Mouse (Mus musculus): ENCODE measurements at regions not wholly inside any gene's neighbourhood (a gene's known extent, or its start where the extent isn't known, plus 50 kb on each side); places are given as distances from the start of the nearest gene placed in this dataset.
"Not testable (repeated sequence)": the region's sequence is repeated elsewhere in the genome, so short reads cannot be mapped to it uniquely, and the experiment has no call there.

- Histone ChIP-seq H3K4me3 (replicated peaks) (no peak overlapping the region), H3K36me3 (no peaks in the 10 kb centered on the region), H3K9ac (no peak overlapping the region), H3K9me3 (replicated peaks) (no peaks in the 10 kb centered on the region), H3K27ac (no peak overlapping the region), H3K4me1 (replicated peaks) (no peaks in the 10 kb centered on the region), H3K27me3 (no peaks in the 10 kb centered on the region), H3K4me2 (no peak overlapping the region)
- DNase-seq (no peak), ATAC-seq (ENCODE audit: low read depth) (no peak)
- WGBS (ENCODE audit: insufficient replicate concordance): 52% methylated on average over 3 of the region's 3 CpGs
These were observed 457.3 kb upstream of the Ercc4 start for GRCm38 (mm10) chr16:12652180-12652579.

GRCm38 (mm10) chr16:12673656-12674055, 435.8 kb upstream of the Ercc4 start:
- not testable (repeated sequence) for H3K9me3 ChIP-seq (replicated peaks); H3K9ac ChIP-seq; H3K27me3 ChIP-seq; DNase-seq; H3K4me3 ChIP-seq (replicated peaks); H3K4me2 ChIP-seq; H3K36me3 ChIP-seq; H3K27ac ChIP-seq; H3K4me1 ChIP-seq (replicated peaks); ATAC-seq (ENCODE audit: low read depth)
- WGBS (ENCODE audit: insufficient replicate concordance): 63% methylated on average over 1 of the region's 1 CpGs

- Histone ChIP-seq H3K9me3 (replicated peaks) (no peaks in the 10 kb centered on the region), H3K27ac (no peak overlapping the region), H3K27me3 (no peaks in the 10 kb centered on the region), H3K9ac (no peak overlapping the region), H3K4me1 (replicated peaks) (no peaks in the 10 kb centered on the region), H3K4me3 (replicated peaks) (no peak overlapping the region), H3K36me3 (no peaks in the 10 kb centered on the region), H3K4me2 (no peak overlapping the region)
- ATAC-seq (ENCODE audit: low read depth): no peak
- DNase-seq: no peak
- 54% methylated on average over 2 of the region's 2 CpGs for WGBS (ENCODE audit: insufficient replicate concordance)
These were observed 428.0 kb upstream of the Ercc4 start for GRCm38 (mm10) chr16:12681474-12681873.

GRCm38 (mm10) chr16:12685816-12686215, 423.7 kb upstream of the Ercc4 start:
- ATAC-seq (ENCODE audit: low read depth): no peak
- WGBS (ENCODE audit: insufficient replicate concordance): 65% methylated on average over 3 of the region's 3 CpGs
- no peak overlapping the region for H3K4me2 ChIP-seq
- no peak overlapping the region for H3K4me3 ChIP-seq (replicated peaks)
- H3K27me3 ChIP-seq: no peaks in the 10 kb centered on the region
- no peak overlapping the region for H3K27ac ChIP-seq
- DNase-seq: no peak
- H3K36me3 ChIP-seq: no peaks in the 10 kb centered on the region
- H3K9ac ChIP-seq: no peak overlapping the region
- H3K9me3 ChIP-seq (replicated peaks): no peaks in the 10 kb centered on the region
- H3K4me1 ChIP-seq (replicated peaks): no peaks in the 10 kb centered on the region

- H3K27me3 ChIP-seq: no peaks in the 10 kb centered on the region
- no peak overlapping the region for H3K9ac ChIP-seq
- no peak for DNase-seq
- no peak for ATAC-seq (ENCODE audit: low read depth)
- no peak overlapping the region for H3K27ac ChIP-seq
- H3K9me3 ChIP-seq (replicated peaks): no peaks in the 10 kb centered on the region
- no peaks in the 10 kb centered on the region for H3K36me3 ChIP-seq
- H3K4me3 ChIP-seq (replicated peaks): no peak overlapping the region
- H3K4me2 ChIP-seq: no peak overlapping the region
- WGBS (ENCODE audit: insufficient replicate concordance): 25% methylated on average over 3 of the region's 3 CpGs
- peaks cover 15% of the 10 kb centered on the region for H3K4me1 ChIP-seq (replicated peaks)
These were observed 417.7 kb upstream of the Ercc4 start for GRCm38 (mm10) chr16:12691776-12692175.

GRCm38 (mm10) chr16:12692739-12693292, 416.7 kb upstream of the Ercc4 start:
- H3K4me3 ChIP-seq (replicated peaks): no peak overlapping the region
- ATAC-seq (ENCODE audit: low read depth) (no peak), DNase-seq (no peak)
- WGBS (ENCODE audit: insufficient replicate concordance): 18% methylated on average over 4 of the region's 5 CpGs
- H3K9me3 ChIP-seq (replicated peaks): no peaks in the 10 kb centered on the region
- no peaks in the 10 kb centered on the region for H3K27me3 ChIP-seq
- no peak overlapping the region for H3K27ac ChIP-seq
- peaks cover 24% of the 10 kb centered on the region for H3K4me1 ChIP-seq (replicated peaks)
- no peaks in the 10 kb centered on the region for H3K36me3 ChIP-seq
- H3K9ac ChIP-seq: no peak overlapping the region
- H3K4me2 ChIP-seq: no peak overlapping the region

- H3K4me3 ChIP-seq (replicated peaks): no peak overlapping the region
- 47% methylated on average over 7 of the region's 7 CpGs for WGBS (ENCODE audit: insufficient replicate concordance)
- no peak overlapping the region for H3K9ac ChIP-seq
- ATAC-seq (ENCODE audit: low read depth) (no peak), DNase-seq (no peak)
- H3K4me2 ChIP-seq: no peak overlapping the region
- peaks cover 29% of the 10 kb centered on the region for H3K4me1 ChIP-seq (replicated peaks)
- no peaks in the 10 kb centered on the region for H3K9me3 ChIP-seq (replicated peaks)
- H3K27ac ChIP-seq: no peak overlapping the region
- H3K27me3 ChIP-seq: no peaks in the 10 kb centered on the region
- H3K36me3 ChIP-seq: no peaks in the 10 kb centered on the region
These were observed 416.1 kb upstream of the Ercc4 start for GRCm38 (mm10) chr16:12693346-12693745.

GRCm38 (mm10) chr16:12694646-12695045, 414.8 kb upstream of the Ercc4 start:
- no peaks in the 10 kb centered on the region for H3K9me3 ChIP-seq (replicated peaks)
- 64% methylated on average over 3 of the region's 3 CpGs for WGBS (ENCODE audit: insufficient replicate concordance)

GRCm38 (mm10) chr16:12696939-12697621, 412.4 kb upstream of the Ercc4 start:
- H3K27ac ChIP-seq: peak overlapping the region; percentile 92
- H3K27me3 ChIP-seq: no peaks in the 10 kb centered on the region
- peak overlapping the region; percentile 49; the same call in 1 of the 2 replicates for H3K9ac ChIP-seq
- no peaks in the 10 kb centered on the region for H3K36me3 ChIP-seq
- peaks cover 37% of the 10 kb centered on the region for H3K4me1 ChIP-seq (replicated peaks)
- WGBS (ENCODE audit: insufficient replicate concordance): 50% methylated on average over 10 of the region's 10 CpGs
- ATAC-seq (ENCODE audit: low read depth) (peak; percentile 95), DNase-seq (peak; percentile 77)
- H3K9me3 ChIP-seq (replicated peaks): no peaks in the 10 kb centered on the region
- H3K4me3 ChIP-seq (replicated peaks): peak overlapping the region; percentile 26
- peak overlapping the region; percentile 57 for H3K4me2 ChIP-seq

More at GRCm38 (mm10) chr16:12694646-12695045, 414.8 kb upstream of the Ercc4 start:
- Histone ChIP-seq H3K4me2 (no peak overlapping the region), H3K27ac (no peak overlapping the region), H3K36me3 (no peaks in the 10 kb centered on the region), H3K9ac (no peak overlapping the region), H3K4me1 (replicated peaks) (peaks cover 37% of the 10 kb centered on the region), H3K4me3 (replicated peaks) (no peak overlapping the region), H3K27me3 (no peaks in the 10 kb centered on the region)
- ATAC-seq (ENCODE audit: low read depth): no peak
- no peak for DNase-seq

- H3K9me3 ChIP-seq (replicated peaks): no peaks in the 10 kb centered on the region
- no peak for DNase-seq
- no peak for ATAC-seq (ENCODE audit: low read depth)
- H3K36me3 ChIP-seq: no peaks in the 10 kb centered on the region
- H3K27ac ChIP-seq: no peak overlapping the region
- no peak overlapping the region for H3K4me2 ChIP-seq
- H3K27me3 ChIP-seq: no peaks in the 10 kb centered on the region
- no peak overlapping the region for H3K9ac ChIP-seq
- H3K4me3 ChIP-seq (replicated peaks): no peak overlapping the region
- peaks cover 50% of the 10 kb centered on the region for H3K4me1 ChIP-seq (replicated peaks)
- WGBS (ENCODE audit: insufficient replicate concordance): 82% methylated on average over 5 of the region's 5 CpGs
These were observed 409.9 kb upstream of the Ercc4 start for GRCm38 (mm10) chr16:12699557-12699956.

- Histone ChIP-seq H3K9ac (no peak overlapping the region), H3K9me3 (replicated peaks) (no peaks in the 10 kb centered on the region), H3K4me1 (replicated peaks) (peaks cover 50% of the 10 kb centered on the region), H3K27ac (no peak overlapping the region), H3K27me3 (no peaks in the 10 kb centered on the region), H3K36me3 (no peaks in the 10 kb centered on the region), H3K4me3 (replicated peaks) (no peak overlapping the region), H3K4me2 (no peak overlapping the region)
- ATAC-seq (ENCODE audit: low read depth): no peak
- 83% methylated on average over 10 of the region's 10 CpGs for WGBS (ENCODE audit: insufficient replicate concordance)
- DNase-seq: no peak
These were observed 409.4 kb upstream of the Ercc4 start for GRCm38 (mm10) chr16:12700088-12700487.
